Mouse (Mus musculus): ENCODE measurements at regions not wholly inside any gene's neighbourhood (a gene's known extent, or its start where the extent isn't known, plus 50 kb on each side); places are given as distances from the start of the nearest gene placed in this dataset.

DNA sequence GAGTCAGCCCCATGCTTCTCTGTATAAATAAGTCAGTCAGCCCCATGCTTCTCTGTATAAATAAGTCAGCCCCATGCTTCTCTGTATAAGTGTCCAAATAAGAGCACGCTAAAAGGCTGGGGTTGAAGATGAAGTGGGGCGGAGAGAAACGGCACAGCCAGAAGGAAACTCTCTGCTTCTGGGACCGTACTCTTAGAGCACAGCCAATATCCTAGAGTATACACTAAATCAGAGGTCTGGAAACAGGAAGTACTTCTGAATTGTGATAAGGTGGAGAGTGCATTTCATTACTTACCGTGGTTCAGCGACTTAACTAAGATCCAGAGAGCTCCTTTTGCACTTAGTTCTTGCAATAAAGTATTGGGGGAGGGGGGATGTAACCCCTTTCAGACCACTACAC is 112.1 kb upstream of the Foxd3 start:
- no peak overlapping the region for H3K4me3 ChIP-seq
- intact Hi-C loops (cut with DNase I) = no loop called here
- no peak for DNase-seq
- no peak overlapping the region for H3K27ac ChIP-seq
- TF ChIP-seq CTCF (IDR thresholded peaks at IDR 0.05) = no peak

DNA sequence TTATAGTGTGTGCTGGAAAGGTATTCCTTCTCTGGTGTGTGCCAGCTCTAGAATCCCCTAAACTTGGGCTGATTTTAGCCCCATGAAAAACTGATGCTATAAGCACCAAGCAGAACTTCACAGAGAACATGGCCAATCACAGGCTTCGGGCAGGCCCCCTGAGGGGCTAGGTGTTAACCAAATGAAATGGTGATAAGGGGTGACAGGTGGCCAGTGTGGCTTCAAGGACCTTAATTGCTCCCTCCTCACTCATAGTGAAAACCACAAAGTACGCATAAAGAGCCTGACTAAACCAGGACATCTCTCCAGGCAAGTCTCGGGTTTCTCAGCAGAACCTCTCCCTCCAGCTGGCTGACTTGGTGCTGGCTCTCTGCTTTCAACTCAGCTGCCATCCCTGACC is 110.4 kb upstream of the Foxd3 start:
- Histone ChIP-seq H3K4me3 (no peak overlapping the region), H3K27ac (no peak overlapping the region)
- peak; percentile 28 for DNase-seq
- no peak for TF ChIP-seq CTCF (IDR thresholded peaks at IDR 0.05)
- intact Hi-C loops (cut with DNase I) = no loop called here

DNA sequence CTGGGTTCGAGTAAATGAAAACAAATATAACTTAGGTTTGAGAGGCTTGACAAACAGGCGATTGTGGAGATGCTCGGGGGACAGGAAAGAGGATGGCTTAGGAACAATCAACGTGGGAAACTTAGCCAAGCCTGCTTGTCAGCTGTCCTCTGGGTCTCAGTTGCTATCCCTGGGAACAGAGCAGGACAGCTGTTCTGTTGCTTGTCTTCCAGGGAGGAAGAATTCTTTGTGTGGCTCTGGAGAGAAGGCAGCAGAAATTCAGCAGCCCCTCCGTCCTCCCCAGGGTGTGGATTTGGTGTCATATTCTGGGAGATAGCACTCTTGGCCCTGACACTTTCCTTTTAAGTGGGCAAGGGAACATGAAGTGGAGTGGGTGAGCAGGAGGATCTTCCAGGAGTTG is 98.1 kb upstream of the Foxd3 start:
- H3K27ac ChIP-seq = no peak overlapping the region
- no peak overlapping the region for H3K4me3 ChIP-seq
- intact Hi-C loops (cut with DNase I) = no loop called here
- no peak for TF ChIP-seq CTCF (IDR thresholded peaks at IDR 0.05)
- DNase-seq = no peak

DNA sequence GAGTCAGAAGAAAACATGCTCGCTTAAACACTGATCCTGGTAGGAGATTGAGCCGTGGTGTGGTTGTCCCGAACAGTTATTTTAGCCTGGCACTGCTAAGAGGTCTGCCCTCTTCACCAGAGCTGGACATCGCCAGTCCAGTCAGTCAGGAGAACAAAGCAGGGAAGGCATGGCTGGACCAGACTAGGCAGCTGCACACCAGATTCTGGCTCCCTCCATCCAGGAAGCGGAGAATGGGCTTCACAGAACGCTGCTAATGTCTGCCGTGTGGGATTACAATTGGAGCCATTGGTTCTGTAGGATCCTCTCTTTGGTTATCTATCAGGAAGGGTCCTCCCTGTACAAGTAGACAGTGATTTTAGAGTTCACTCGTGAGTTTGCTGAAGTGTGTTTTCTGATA is 95.5 kb upstream of the Foxd3 start:
- intact Hi-C loops (cut with DNase I) = no loop called here
- no peak for TF ChIP-seq CTCF (IDR thresholded peaks at IDR 0.05)
- no peak overlapping the region for H3K4me3 ChIP-seq
- no peak overlapping the region for H3K27ac ChIP-seq
- no peak for DNase-seq

DNA sequence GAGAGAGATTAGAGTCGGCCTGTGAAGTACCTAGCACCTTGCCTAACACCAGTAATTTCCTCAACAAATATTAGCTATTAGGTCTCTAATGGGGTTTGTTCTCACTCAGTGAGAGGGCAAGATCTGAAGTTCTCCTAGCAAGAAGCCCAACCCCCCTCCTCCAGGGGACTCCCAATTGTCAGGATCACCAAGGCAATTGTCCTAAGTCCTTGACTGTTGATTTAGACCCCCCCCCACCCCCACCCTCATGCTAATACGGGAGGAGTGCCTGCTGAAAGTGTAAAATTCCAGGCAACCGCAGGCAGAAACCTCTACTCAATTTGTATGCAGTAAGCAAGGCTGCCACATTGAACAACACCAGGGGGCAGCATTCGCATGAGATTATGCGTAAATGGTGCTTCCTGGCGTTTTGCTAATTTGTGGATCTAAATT is 94.6 kb upstream of the Foxd3 start:
- peak; percentile 38 for TF ChIP-seq CTCF (IDR thresholded peaks at IDR 0.05)
- intact Hi-C loops (cut with DNase I) = no loop called here

DNA sequence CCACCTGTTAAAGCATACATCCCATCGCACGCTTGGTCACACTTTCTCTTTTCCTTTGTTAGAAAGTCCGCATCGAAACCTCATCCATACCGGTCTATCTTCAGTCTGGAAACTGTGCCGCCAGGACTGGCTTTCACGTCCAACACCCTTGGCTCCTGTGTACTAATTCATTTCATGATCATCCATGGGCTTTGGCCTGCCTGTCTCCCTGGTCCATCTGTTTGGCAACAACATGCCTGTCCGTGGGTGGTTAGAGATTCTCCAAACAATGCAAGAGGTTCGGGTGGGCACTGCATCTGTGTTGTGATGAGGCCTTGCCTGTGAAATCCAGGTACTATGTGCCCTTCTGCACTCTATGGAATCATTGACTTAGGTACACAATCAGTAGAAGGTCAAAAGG is 90.7 kb upstream of the Foxd3 start:
- no peak for DNase-seq
- intact Hi-C loops (cut with DNase I) = no loop called here

More for the DNA sequence above, 94.6 kb upstream of the Foxd3 start:
- H3K4me3 ChIP-seq = no peak overlapping the region
- DNase-seq = no peak
- H3K27ac ChIP-seq = no peak overlapping the region

DNA sequence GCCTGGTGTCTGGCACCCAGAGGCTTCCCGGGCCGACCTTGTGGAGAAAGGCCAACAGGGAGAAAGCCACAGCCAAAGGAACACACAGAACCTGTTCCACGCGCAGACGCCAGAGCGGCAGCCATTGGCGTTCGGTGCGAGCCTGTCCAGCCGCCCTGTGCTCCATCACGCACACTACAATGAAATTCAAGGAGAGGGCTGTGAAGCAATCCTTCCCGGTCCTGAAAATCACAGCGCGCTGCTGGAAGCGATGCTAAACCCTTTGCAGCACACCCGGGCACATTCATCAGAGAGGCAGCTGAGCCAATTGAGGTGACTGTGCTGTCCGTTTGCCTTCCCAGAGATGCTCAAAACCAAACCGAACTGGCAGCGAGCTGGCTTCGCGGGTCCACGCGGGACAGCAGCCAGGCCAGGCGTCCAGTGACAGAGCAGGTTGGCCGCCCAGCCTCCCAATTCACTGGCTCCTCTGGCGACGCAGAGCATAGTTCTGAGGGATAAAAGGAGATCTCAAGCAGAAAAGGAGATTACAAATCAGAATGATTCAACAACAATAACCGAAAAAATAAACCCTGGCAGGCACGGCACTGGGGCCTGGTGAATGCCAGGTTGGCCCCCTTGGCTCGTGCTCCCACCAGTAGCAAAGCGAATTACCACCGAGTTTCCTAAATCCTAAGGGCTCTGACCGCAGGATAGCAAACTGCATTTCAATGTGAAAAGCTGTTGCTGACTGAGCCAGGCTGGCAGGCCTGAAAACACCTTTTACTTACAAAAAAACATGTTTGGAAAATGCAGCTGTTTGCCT is 83.1 kb upstream of the Foxd3 start:
- no peak for TF ChIP-seq CTCF (IDR thresholded peaks at IDR 0.05)
- Histone ChIP-seq H3K27ac (no peak overlapping the region), H3K4me3 (peak overlapping the region; percentile 59)
- intact Hi-C loops (cut with DNase I) = no loop called here
- DNase-seq = peak; percentile 68

More for the DNA sequence above, 90.7 kb upstream of the Foxd3 start:
- no peak overlapping the region for H3K4me3 ChIP-seq
- no peak for TF ChIP-seq CTCF (IDR thresholded peaks at IDR 0.05)
- no peak overlapping the region for H3K27ac ChIP-seq

DNA sequence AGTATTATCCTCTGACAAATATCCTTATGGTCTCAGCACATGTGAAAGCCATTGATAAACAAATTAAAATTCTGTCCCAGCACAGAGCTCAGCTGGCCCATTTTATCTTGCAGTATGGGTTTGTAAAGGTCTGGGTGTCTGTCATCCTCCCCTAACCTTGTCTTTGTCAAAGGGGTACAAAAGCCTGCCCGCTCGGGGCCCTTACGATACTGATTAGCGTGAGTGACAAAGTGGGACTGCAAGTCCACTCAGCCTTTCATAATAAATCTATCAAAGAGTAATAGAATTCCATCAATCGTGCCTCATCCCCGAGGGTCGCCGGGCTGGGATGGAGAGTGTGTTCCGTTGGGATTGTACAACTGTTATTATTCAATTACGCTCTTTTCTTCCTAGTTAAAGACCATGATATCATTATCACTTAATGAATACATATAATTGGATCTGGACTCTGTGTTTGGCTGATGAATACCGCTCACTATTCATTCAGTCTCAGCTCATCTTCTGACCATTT is 82.0 kb upstream of the Foxd3 start:
- intact Hi-C loops (cut with DNase I) = no loop called here
- TF ChIP-seq CTCF (IDR thresholded peaks at IDR 0.05) = no peak
- DNase-seq = no peak

DNA sequence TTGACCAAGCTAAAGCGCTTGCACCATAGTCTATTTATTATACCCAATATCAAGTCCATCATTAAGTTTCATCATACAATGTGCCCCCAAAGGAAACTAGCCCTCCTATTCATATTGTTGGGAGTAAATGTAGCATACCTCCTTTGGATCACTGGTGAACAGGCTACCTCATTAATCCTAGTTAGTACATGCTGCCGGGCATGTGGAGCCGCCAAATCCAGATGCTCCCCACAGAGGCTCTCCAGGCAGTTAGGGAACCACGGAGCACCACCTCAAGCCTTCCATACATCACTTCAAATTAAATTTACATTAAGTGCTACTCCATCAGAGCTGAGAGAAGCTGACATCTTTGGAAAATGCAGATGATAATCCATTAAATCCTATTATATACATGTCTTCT is 81.1 kb upstream of the Foxd3 start:
- Histone ChIP-seq H3K27ac (no peak overlapping the region), H3K4me3 (no peak overlapping the region)
- intact Hi-C loops (cut with DNase I) = no loop called here
- TF ChIP-seq CTCF (IDR thresholded peaks at IDR 0.05) = no peak
- no peak for DNase-seq

More for the DNA sequence above, 82.0 kb upstream of the Foxd3 start:
- no peak overlapping the region for H3K27ac ChIP-seq
- no peak overlapping the region for H3K4me3 ChIP-seq

DNA sequence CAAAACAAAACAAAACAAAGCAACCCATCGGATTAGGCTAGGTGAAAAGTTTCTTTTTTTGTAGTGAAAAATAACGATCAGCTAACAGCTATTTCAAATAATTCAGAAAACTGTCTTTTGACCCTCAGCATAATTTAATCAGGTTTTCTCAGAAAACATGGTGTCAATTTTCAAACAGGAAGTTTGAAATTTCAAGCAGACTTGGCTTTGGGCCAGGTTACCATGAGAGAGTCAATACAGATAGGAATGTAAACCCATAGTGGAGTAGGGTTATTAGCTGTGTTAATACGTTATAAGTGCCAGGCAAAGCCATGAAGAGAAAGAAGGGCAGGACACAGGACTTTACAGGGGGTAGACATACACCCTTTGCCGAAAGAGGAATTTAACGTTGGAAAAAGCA is 58.3 kb upstream of the Foxd3 start:
- no peak for TF ChIP-seq CTCF (IDR thresholded peaks at IDR 0.05)
- no peak for DNase-seq
- Histone ChIP-seq H3K4me3 (no peak overlapping the region), H3K27ac (no peak overlapping the region)
- intact Hi-C loops (cut with DNase I) = no loop called here

DNA sequence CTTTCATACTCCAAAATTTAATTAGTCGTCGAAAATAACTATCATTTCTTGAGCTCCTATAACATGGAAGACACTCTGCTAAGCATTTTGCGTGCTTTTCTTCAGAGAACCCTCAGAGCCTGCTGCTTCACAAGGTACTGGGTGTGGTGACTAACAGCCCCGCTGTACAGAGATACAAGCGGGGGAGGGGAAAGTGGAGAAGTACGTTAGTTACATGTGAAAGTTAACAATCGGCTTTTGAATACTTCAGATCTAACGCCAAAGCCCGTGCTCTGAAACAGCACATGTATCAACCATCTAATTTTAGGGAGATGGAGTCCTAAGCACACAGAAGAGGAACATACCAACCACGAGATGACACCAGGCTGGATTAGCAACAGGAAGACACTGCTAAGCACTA is 55.4 kb upstream of the Foxd3 start:
- TF ChIP-seq CTCF (IDR thresholded peaks at IDR 0.05) = no peak
- no peak for DNase-seq
- no peak overlapping the region for H3K27ac ChIP-seq
- intact Hi-C loops (cut with DNase I) = no loop called here
- peak overlapping the region; percentile 3; the same call in 1 of the 2 replicates for H3K4me3 ChIP-seq

DNA sequence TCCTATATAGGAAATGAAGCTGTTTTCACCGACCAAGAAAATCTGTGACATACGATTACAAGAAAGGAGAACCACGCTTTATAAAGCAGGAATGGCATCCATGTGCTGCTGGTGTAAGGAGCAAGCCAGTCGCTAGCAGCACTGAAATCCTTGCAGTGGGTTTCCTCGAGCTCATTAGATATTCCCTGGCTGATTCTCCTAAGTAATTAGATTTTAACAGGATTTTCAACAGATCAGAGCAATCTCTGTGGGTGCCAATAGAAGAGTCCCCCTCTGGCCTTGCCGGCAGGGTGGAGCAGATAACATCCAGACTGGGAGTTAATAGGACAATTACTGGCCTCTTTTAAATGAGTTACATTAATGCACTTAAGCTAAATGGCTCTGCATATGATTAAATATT is 54.6 kb upstream of the Foxd3 start:
- Histone ChIP-seq H3K4me3 (no peak overlapping the region; the same call in 1 of the 2 replicates), H3K27ac (no peak overlapping the region)
- intact Hi-C loops (cut with DNase I) = no loop called here
- no peak for TF ChIP-seq CTCF (IDR thresholded peaks at IDR 0.05)
- DNase-seq = no peak
